ENCODE assay signal across 32 mouse cellular contexts in genomic region chr16:97467993-97468791, GRCm38 (mm10). TPM values are rescaled to one million over a fixed set of nuclear protein-coding genes. Genes with fewer than 3 reads are reported as not detected.
DNase-seq lines count a peak whose midpoint lies in the region; ATAC-seq and TF ChIP-seq lines count a peak whose summit lies in the region.
"Had no signal": no experiment of that assay in that cellular context is flagged by ENCODE, and none has a peak within 500 bp of the region (broad histone marks: within the 10 kb centered on the region; RNA-seq: fewer than 3 reads in every experiment).

No protein-coding gene starts in this region.

- H3K4me3 ChIP-seq in intestine, postnatal 0 days (ENCODE audit: low read depth, low read length), result no peak overlapping the region
- no peak overlapping the region for H3K4me3 ChIP-seq in small intestine, adult 2 months (ENCODE audit: low read depth, low read length)
- H3K4me3 ChIP-seq in midbrain, embryonic 16.5 days (ENCODE audit: low read depth, low read length), result no peak overlapping the region
- H3K4me3 ChIP-seq: embryonic facial prominence, embryonic 13.5 days; erythroblast, embryonic 14.5 days; forebrain, embryonic 12.5 days; heart, adult 2 months; heart, embryonic 13.5 days; layer of hippocampus, adult 2 months; limb, embryonic 13.5 days; liver, embryonic 13.5 days; midbrain, embryonic 10.5 days; neural tube, embryonic 15.5 days had no signal

- H3K27me3 ChIP-seq in intestine, postnatal 0 days (replicated peaks; ENCODE audit: control insufficient read depth, insufficient read depth, low read length), result no peaks in the 10 kb centered on the region
- no peaks in the 10 kb centered on the region for H3K27me3 ChIP-seq in small intestine, adult 2 months (ENCODE audit: control insufficient read depth, insufficient read depth, low read length)
- no peaks in the 10 kb centered on the region for H3K27me3 ChIP-seq in midbrain, embryonic 16.5 days (ENCODE audit: control insufficient read depth, insufficient read depth, low read depth, low read length)
- H3K27me3 ChIP-seq: embryonic facial prominence, embryonic 13.5 days; forebrain, embryonic 12.5 days; liver, embryonic 13.5 days; neural tube, embryonic 15.5 days had no signal

- no peak overlapping the region for H3K4me2 ChIP-seq in intestine, postnatal 0 days (replicated peaks; ENCODE audit: low read depth)
- H3K4me2 ChIP-seq in midbrain, embryonic 16.5 days (ENCODE audit: low read length), result no peak overlapping the region
- H3K4me2 ChIP-seq: embryonic facial prominence, embryonic 13.5 days; forebrain, embryonic 12.5 days; heart, embryonic 13.5 days; limb, embryonic 13.5 days; liver, embryonic 13.5 days; lung, embryonic 14.5 days; neural tube, embryonic 15.5 days had no signal

- no peaks in the 10 kb centered on the region for H3K9me3 ChIP-seq in intestine, postnatal 0 days (ENCODE audit: control insufficient read depth)
- H3K9me3 ChIP-seq in midbrain, embryonic 16.5 days (replicated peaks; ENCODE audit: control insufficient read depth, low read length, poor library complexity, severe bottlenecking), result no peaks in the 10 kb centered on the region
- H3K9me3 ChIP-seq: embryonic facial prominence, embryonic 13.5 days; forebrain, embryonic 12.5 days; heart, embryonic 13.5 days; limb, embryonic 13.5 days; liver, embryonic 13.5 days; midbrain, embryonic 10.5 days; neural tube, embryonic 15.5 days had no signal

- TF ChIP-seq CTCF in intestine, postnatal 0 days (IDR thresholded peaks at IDR 0.05; ENCODE audit: low read depth), result no peak
- TF ChIP-seq CTCF in small intestine, adult 2 months (IDR thresholded peaks at IDR 0.05; ENCODE audit: extremely low read depth, insufficient read length, insufficient replicate concordance, low read depth, low read length), result no peak

- peak; percentile 62 for ATAC-seq in CD4-positive, CD25-positive, alpha-beta regulatory T cell, adult 4 months
- ATAC-seq in intestine, postnatal 0 days, result 0 out of 2 replicates have a peak, but pooled peaks have one; percentile 51
- no peak for ATAC-seq in midbrain, embryonic 16.5 days
- ATAC-seq: hindbrain, postnatal 0 days had no signal

- no peak for TF ChIP-seq POLR2A in small intestine, adult 2 months (IDR thresholded peaks at IDR 0.05; ENCODE audit: low read depth, low read length)

- H3K4me1 ChIP-seq in intestine, postnatal 0 days (replicated peaks; ENCODE audit: control insufficient read depth, insufficient read depth, low read length), result no peaks in the 10 kb centered on the region
- peaks cover 19% of the 10 kb centered on the region for H3K4me1 ChIP-seq in small intestine, adult 2 months (ENCODE audit: control insufficient read depth, insufficient read depth, insufficient read length, low read length)
- no peaks in the 10 kb centered on the region for H3K4me1 ChIP-seq in midbrain, embryonic 16.5 days (ENCODE audit: control insufficient read depth, insufficient read depth, low read length)
- H3K4me1 ChIP-seq: forebrain, embryonic 12.5 days; liver, embryonic 13.5 days; neural tube, embryonic 15.5 days had no signal

- no peaks in the 10 kb centered on the region for H3K36me3 ChIP-seq in intestine, postnatal 0 days (ENCODE audit: control insufficient read depth, insufficient read depth)
- H3K36me3 ChIP-seq in small intestine, adult 2 months (ENCODE audit: control insufficient read depth, insufficient read depth, low read length), result peaks cover 9% of the 10 kb centered on the region
- no peaks in the 10 kb centered on the region for H3K36me3 ChIP-seq in midbrain, embryonic 16.5 days (ENCODE audit: control insufficient read depth, insufficient read depth, low read length)
- H3K36me3 ChIP-seq: embryonic facial prominence, embryonic 13.5 days; forebrain, embryonic 12.5 days; heart, embryonic 13.5 days; limb, embryonic 13.5 days; liver, embryonic 13.5 days; midbrain, embryonic 10.5 days; neural tube, embryonic 15.5 days had no signal

- DNase-seq in MEL-GATA-1-ER (ENCODE audit: extremely low read depth, low read depth) (peak; percentile 68), adipocyte (ENCODE audit: low spot score) (no peak)
- DNase-seq in layer of hippocampus, adult 9-11 months, result no peak
- DNase-seq: cerebellum, adult 11-12 months; cerebellum, postnatal 14 days; embryo, embryonic 11 days; gastrocnemius, postnatal 25 days; heart, adult 2 months; heart, postnatal 14 days; kidney, adult 9 months; kidney, postnatal 14 days; liver, embryonic 13.5 days; lung, embryonic 14.5 days; thymus, adult 18-20 months; thymus, postnatal 36 days had no signal

- H3K27ac ChIP-seq in intestine, postnatal 0 days (ENCODE audit: low read depth, low read length), result no peak overlapping the region
- H3K27ac ChIP-seq in small intestine, adult 2 months (ENCODE audit: insufficient read depth, low read depth, low read length), result peak overlapping the region; percentile 90
- H3K27ac ChIP-seq in midbrain, embryonic 16.5 days (ENCODE audit: low read length), result no peak overlapping the region
- H3K27ac ChIP-seq: embryonic facial prominence, embryonic 13.5 days; forebrain, embryonic 12.5 days; heart, adult 2 months; heart, embryonic 13.5 days; hindbrain, postnatal 0 days; layer of hippocampus, adult 2 months; limb, embryonic 13.5 days; liver, embryonic 13.5 days; midbrain, embryonic 10.5 days; neural tube, embryonic 15.5 days had no signal

- no peak overlapping the region for H3K9ac ChIP-seq in intestine, postnatal 0 days (ENCODE audit: low read depth, low read length)
- H3K9ac ChIP-seq in midbrain, embryonic 16.5 days (ENCODE audit: low read depth, low read length), result no peak overlapping the region
- H3K9ac ChIP-seq: embryonic facial prominence, embryonic 13.5 days; forebrain, embryonic 12.5 days; heart, embryonic 13.5 days; limb, embryonic 13.5 days; liver, embryonic 13.5 days; lung, embryonic 14.5 days; neural tube, embryonic 15.5 days had no signal

- 49% methylated on average over 4 of the region's 4 CpGs for WGBS in intestine, postnatal 0 days
- WGBS in small intestine, adult 2 months, result 34% methylated on average over 4 of the region's 4 CpGs
- 83% methylated on average over 4 of the region's 4 CpGs for WGBS in midbrain, embryonic 16.5 days

RNA-seq across cellular contexts. Expression of gene Mx1, which starts 5.5 kb away (rescaled TPM):
- polyA plus RNA-seq in CD4-positive, CD25-positive, alpha-beta regulatory T cell, adult 4 months (2017; shearing (Covaris generic)), result 10 to 100 TPM in 1 of 2 experiments, 1 to 10 TPM in 1; 7.5 to 17.7 TPM
- polyA plus RNA-seq in intestine, postnatal 0 days (2015; fragmentation: Nextera tagmentation; extraction: Ambion mirVana), result 0.18 and 0.81 TPM in 2 replicates
- polyA plus RNA-seq in small intestine, adult 2 months (2012; rRNA removed), result 1.0 and 1.2 TPM in 2 replicates
- polyA plus RNA-seq in midbrain, embryonic 16.5 days (2015; fragmentation: Nextera tagmentation; extraction: Ambion mirVana), result 0.06 TPM in 1 of 2 replicates, not detected in the other
- polyA plus RNA-seq: erythroblast, embryonic 14.5 days; hindbrain, embryonic 11.5 days; midbrain, embryonic 10.5 days had no signal

RNA-seq across cellular contexts. Expression of gene Fam3b, which starts 46.4 kb away (rescaled TPM):
- polyA plus RNA-seq in CD4-positive, CD25-positive, alpha-beta regulatory T cell, adult 4 months (2017; shearing (Covaris generic)), result 1 to 10 TPM; 2.9 to 3.0 TPM
- 4.4 and 5.8 TPM in 2 replicates for polyA plus RNA-seq in intestine, postnatal 0 days (2015; fragmentation: Nextera tagmentation; extraction: Ambion mirVana)
- polyA plus RNA-seq in small intestine, adult 2 months (2012; rRNA removed), result 64.5 and 78.2 TPM in 2 replicates
- not detected in 2 replicates for polyA plus RNA-seq in midbrain, embryonic 16.5 days (2015; fragmentation: Nextera tagmentation; extraction: Ambion mirVana)
- polyA plus RNA-seq: C2C12; embryonic facial prominence, embryonic 13.5 days; forebrain, embryonic 12.5 days; heart, adult 2 months; heart, embryonic 13.5 days; hindbrain, embryonic 11.5 days; hindbrain, postnatal 0 days; limb, embryonic 13.5 days; liver, embryonic 13.5 days; lung, embryonic 14.5 days; midbrain, embryonic 10.5 days; midbrain, postnatal 0 days; neural tube, embryonic 15.5 days; stomach, embryonic 14.5 days had no signal
